Mouse (Mus musculus): ENCODE measurements around the gene Cfap157. TPM values are rescaled to one million over a fixed set of nuclear protein-coding genes. Genes with fewer than 3 reads are reported as not detected.

Cfap157 gene
- polyA plus RNA-seq, 1 experiment, result not detected

DNA sequence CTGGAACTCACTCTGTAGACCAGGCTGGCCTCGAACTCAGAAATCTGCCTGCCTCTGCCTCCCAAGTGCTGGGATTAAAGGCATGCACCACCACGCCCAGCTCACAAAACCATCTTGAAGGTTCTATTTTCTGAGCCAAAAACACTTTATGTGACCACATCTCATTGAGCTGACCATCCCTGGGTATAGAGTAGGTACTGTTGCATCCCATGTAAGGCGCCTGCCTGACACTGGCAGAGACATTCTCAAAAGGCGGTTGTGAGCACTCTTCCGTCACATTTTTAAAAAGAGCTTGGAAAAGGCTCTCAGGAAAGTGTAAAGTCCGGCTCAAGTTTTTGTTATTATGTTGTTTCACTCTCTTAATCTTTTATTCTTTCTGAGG, 27.6 kb downstream of the Cfap157 start:
- TF ChIP-seq POLR2A (IDR thresholded peaks at IDR 0.05; ENCODE audit: borderline replicate concordance, low read depth, low read length) (no peak), CTCF (IDR thresholded peaks at IDR 0.05; ENCODE audit: low read depth, low read length) (no peak)
- Histone ChIP-seq H3K4me3 (ENCODE audit: insufficient read depth, low read length) (no peak overlapping the region), H3K27ac (ENCODE audit: insufficient read depth, low read depth, low read length) (no peak overlapping the region), H3K4me1 (ENCODE audit: control insufficient read depth, insufficient read depth, low read length) (peaks cover 13% of the 10 kb centered on the region)

DNA sequence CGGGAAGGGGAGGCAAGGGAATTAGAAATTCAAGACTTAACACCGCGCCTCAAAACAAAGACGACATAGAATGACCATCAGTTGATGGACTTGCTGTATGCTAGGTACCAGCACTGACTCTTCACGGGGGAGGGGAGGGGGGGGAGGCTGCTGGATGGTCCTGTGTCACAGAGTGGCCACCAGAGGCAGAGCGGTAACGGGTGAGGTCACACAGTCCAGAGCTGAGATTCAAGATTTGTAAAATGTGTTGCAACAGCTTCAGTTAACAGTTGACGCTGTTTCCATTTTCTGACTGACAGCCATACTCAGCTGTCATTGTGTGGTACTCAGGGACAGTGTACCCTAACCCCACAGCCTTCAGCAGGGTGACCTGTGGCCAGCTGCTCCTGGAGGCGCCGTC, 32.0 kb downstream of the Cfap157 start:
- Histone ChIP-seq H3K4me3 (ENCODE audit: insufficient read depth, low read length) (no peak overlapping the region), H3K27ac (ENCODE audit: insufficient read depth, low read depth, low read length) (no peak overlapping the region), H3K4me1 (ENCODE audit: control insufficient read depth, insufficient read depth, low read length) (peaks cover 10% of the 10 kb centered on the region)
- TF ChIP-seq POLR2A (IDR thresholded peaks at IDR 0.05; ENCODE audit: borderline replicate concordance, low read depth, low read length) (no peak), CTCF (IDR thresholded peaks at IDR 0.05; ENCODE audit: low read depth, low read length) (no peak)

DNA sequence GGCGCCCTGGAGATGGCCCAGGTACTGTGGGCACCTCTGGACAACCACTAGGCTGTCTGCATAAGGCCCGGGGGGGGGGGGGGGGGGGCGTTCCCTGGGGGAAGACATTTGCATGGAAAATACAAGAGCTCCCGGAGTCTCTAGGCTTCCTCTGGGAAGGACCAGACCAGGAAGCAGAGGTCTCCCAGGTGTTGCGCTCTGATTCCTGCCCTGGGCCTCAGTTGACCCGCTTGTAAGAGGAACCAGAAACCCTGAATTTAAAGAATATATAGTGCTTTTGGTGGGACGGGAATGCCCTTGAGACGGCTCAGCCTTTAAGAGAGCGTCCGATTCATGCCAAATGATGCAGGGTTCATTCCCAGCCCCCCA, 32.6 kb downstream of the Cfap157 start:
- no peak for TF ChIP-seq CTCF (IDR thresholded peaks at IDR 0.05; ENCODE audit: low read depth, low read length)
- TF ChIP-seq POLR2A (IDR thresholded peaks at IDR 0.05; ENCODE audit: borderline replicate concordance, low read depth, low read length), result no peak
- no peak overlapping the region for H3K27ac ChIP-seq (ENCODE audit: insufficient read depth, low read depth, low read length)
- peaks cover 10% of the 10 kb centered on the region for H3K4me1 ChIP-seq (ENCODE audit: control insufficient read depth, insufficient read depth, low read length)
- H3K4me3 ChIP-seq (ENCODE audit: insufficient read depth, low read length), result no peak overlapping the region

DNA sequence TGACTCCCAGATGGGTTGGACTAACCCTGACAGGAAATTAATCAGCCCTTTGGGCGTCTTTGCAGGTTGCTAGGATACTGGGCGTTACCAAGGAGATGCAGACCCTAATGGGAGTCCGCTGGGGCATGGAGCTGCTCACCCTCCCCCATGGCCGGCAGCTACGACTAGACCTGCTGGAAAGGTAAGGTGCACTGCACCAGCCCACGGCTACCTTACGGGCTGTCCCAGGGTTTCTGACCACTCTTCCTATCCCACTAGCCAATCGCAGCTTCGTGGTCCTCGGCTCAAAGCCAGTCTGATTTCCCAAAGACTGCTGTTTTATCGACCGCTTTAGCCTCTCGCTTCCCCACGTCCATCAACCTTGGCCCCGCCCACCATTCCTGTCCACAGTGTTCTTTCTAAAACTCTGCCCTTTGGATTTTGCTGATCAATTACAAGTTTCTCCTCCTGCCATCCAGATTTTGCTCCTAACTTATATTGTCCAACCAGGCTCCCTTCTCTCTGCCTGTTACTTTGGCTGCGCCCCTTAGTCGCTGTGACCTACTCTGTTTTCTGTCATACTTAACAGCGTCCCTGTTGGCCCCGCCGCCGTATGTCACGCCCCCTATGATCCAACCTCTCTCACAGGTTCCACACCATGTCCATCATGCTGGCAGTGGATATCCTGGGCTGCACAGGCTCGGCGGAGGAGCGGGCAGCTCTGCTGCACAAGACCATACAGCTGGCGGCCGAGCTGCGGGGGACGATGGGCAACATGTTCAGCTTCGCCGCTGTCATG, 33.2 kb downstream of the Cfap157 start:
- H3K4me1 ChIP-seq (ENCODE audit: control insufficient read depth, insufficient read depth, low read length), result peaks cover 10% of the 10 kb centered on the region
- TF ChIP-seq CTCF (IDR thresholded peaks at IDR 0.05; ENCODE audit: low read depth, low read length) (no peak), POLR2A (IDR thresholded peaks at IDR 0.05; ENCODE audit: borderline replicate concordance, low read depth, low read length) (no peak)
- H3K4me3 ChIP-seq (ENCODE audit: insufficient read depth, low read length), result no peak overlapping the region
- H3K27ac ChIP-seq (ENCODE audit: insufficient read depth, low read depth, low read length), result no peak overlapping the region

DNA sequence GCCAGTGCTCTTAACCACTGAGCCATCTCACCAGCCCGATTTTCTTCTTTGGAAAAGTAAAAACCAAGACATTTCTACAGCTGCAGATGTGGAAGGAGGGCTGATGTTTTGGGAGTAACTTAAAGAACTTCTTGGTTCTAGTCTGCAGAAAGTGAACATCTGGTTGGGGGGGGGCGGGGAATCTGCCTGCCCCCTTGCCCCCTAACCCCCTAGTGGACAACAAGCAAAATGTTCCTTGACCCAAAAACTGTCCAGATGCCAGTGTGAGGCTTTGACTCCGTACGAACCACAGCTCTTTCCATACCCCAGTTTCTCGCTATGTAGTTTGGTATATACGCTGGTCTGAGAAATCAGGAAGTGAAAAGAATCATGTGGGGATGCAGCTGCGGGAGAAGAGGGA, 34.0 kb downstream of the Cfap157 start:
- no peak overlapping the region for H3K27ac ChIP-seq (ENCODE audit: insufficient read depth, low read depth, low read length)
- TF ChIP-seq CTCF (IDR thresholded peaks at IDR 0.05; ENCODE audit: low read depth, low read length) (no peak), POLR2A (IDR thresholded peaks at IDR 0.05; ENCODE audit: borderline replicate concordance, low read depth, low read length) (no peak)
- H3K4me3 ChIP-seq (ENCODE audit: insufficient read depth, low read length), result no peak overlapping the region
- peaks cover 11% of the 10 kb centered on the region for H3K4me1 ChIP-seq (ENCODE audit: control insufficient read depth, insufficient read depth, low read length)

DNA sequence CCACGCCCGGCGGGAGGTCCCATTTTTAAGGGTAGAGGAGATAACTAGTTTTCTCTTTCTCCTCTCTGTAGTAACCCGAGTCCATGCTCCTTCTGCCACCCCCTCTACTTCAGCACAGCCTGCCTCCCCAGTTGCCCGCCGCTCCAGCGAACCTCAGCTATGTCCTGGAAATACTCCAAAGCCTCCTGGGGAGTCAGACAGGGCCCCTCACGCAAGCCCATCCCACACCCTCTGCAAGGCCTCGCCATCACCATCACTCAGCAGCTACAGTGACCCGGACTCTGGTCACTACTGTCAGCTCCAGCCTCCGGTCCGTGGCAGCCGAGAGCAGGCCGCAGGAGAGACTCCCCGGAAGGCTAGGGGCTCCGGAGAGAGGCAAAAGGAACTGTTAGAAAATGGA, 35.1 kb downstream of the Cfap157 start:
- H3K4me3 ChIP-seq (ENCODE audit: insufficient read depth, low read length), result no peak overlapping the region
- no peak overlapping the region for H3K27ac ChIP-seq (ENCODE audit: insufficient read depth, low read depth, low read length)
- peaks cover 21% of the 10 kb centered on the region for H3K4me1 ChIP-seq (ENCODE audit: control insufficient read depth, insufficient read depth, low read length)
- TF ChIP-seq POLR2A (IDR thresholded peaks at IDR 0.05; ENCODE audit: borderline replicate concordance, low read depth, low read length) (no peak), CTCF (IDR thresholded peaks at IDR 0.05; ENCODE audit: low read depth, low read length) (no peak)

DNA sequence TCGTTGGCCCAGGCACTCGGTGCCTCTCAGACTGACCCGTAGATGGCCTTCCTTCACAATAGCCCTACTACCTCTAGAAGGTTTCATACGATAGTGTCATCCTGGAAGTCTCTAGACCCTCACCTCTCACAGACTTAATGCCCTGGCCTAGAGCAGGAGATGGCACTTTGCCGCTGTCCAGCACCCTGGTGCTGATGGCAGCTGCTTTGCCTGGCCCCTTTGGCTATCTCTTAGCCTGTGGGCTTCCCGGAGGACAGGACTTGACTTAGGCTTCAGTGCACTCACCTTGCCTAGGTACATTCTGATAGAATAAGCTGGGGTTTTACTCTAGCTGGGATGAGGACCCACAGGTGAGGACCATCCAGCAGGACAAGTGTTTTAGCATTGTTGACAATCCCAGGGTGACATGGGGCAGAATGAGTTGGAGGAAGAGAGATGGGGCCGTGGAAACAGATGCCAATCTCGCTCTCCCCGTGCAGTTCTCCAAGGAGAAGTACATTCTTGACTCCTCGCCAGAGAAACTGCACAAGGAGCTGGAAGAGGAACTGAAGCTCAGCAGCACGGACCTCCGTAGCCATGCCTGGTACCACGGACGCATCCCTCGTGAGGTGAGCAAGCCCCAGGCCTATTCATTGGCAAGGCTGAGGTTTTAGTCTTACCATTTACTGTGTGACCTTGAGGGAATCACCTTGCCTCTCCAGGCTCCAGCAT, 39.8 kb downstream of the Cfap157 start:
- Histone ChIP-seq H3K4me3 (ENCODE audit: insufficient read depth, low read length) (no peak overlapping the region), H3K4me1 (ENCODE audit: control insufficient read depth, insufficient read depth, low read length) (peaks cover 16% of the 10 kb centered on the region), H3K27ac (ENCODE audit: insufficient read depth, low read depth, low read length) (peak overlapping the region; percentile 10; the same call in 1 of the 2 replicates)
- no peak for TF ChIP-seq POLR2A (IDR thresholded peaks at IDR 0.05; ENCODE audit: borderline replicate concordance, low read depth, low read length)
- no peak for TF ChIP-seq CTCF (IDR thresholded peaks at IDR 0.05; ENCODE audit: low read depth, low read length)

DNA sequence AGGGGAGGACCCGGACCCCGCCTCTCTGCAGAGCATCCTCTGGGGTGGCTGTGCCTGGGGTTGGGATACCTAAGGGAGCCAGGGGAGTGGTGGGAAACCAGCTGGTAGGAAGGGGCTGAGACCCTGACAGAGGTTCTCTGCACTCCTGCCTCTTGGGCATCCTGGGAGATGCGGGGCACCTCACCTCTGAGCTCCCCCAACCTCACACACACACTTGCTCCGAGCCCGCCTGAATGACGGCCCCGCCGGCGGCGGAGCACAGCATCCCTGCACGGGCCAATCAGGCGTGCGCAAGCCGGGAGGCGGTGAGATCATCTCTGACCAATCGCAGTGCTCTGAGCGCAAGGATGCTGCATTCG, 42.1 kb downstream of the Cfap157 start:
- Histone ChIP-seq H3K4me3 (ENCODE audit: insufficient read depth, low read length) (no peak overlapping the region), H3K27ac (ENCODE audit: insufficient read depth, low read depth, low read length) (no peak overlapping the region), H3K4me1 (ENCODE audit: control insufficient read depth, insufficient read depth, low read length) (peaks cover 31% of the 10 kb centered on the region)
- TF ChIP-seq POLR2A (IDR thresholded peaks at IDR 0.05; ENCODE audit: borderline replicate concordance, low read depth, low read length) (no peak), CTCF (IDR thresholded peaks at IDR 0.05; ENCODE audit: low read depth, low read length) (no peak)

DNA sequence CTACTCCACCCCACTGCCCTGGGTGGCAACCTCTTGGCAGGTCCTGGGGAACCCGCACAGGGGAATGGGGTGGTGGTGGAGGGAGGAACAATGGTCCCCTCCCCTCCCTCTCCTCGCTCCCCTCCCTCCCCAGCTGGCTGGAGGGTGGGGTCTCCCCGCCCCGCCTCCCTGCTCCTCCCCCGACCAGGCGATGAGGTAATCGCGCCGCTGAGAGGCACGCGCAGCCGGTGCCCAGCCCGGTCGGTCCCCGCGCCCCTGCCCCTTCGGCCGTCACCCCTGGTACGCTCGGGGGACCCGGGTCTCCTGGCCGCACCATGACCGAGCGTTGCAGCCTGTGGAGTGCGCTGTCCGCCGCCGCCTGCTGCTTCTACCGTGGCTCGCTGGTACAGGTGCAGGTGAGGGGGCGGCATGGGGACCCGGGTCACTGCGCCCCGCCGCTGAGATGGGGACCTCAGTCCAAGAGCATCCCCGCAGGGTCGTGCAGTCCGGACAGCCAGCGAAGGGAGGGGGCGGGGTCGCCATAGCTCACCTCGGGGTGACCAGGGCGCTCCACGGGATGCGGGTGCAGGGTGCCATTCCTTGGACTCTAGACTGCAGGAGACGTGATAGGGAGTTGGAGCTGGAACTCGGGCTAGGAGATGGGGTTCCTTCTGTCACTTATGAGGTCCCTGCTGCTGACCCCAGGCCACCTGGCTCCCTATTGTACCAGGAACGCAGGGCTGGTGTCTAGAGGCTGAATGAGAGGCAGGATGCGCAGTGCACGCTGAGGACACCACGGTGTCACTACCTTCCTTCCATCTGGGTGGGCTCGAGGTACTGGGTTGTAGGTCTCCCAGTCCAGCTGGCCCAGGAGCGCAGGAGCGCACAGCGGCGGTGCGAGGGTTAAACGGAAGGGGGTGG, 42.7 kb downstream of the Cfap157 start:
- TF ChIP-seq POLR2A (IDR thresholded peaks at IDR 0.05; ENCODE audit: borderline replicate concordance, low read depth, low read length), result no peak
- no peak for TF ChIP-seq CTCF (IDR thresholded peaks at IDR 0.05; ENCODE audit: low read depth, low read length)
- peaks cover 35% of the 10 kb centered on the region for H3K4me1 ChIP-seq (ENCODE audit: control insufficient read depth, insufficient read depth, low read length)
- no peak overlapping the region for H3K27ac ChIP-seq (ENCODE audit: insufficient read depth, low read depth, low read length)
- no peak overlapping the region for H3K4me3 ChIP-seq (ENCODE audit: insufficient read depth, low read length)

All from bone marrow macrophage, adult 2 months (primary cell).